Mouse (Mus musculus): ENCODE results near the gene Krt80.

- TF ChIP-seq CTCF (IDR thresholded peaks at IDR 0.05; ENCODE audit: control insufficient read depth, insufficient read depth, insufficient read length) (no peak), MAX (IDR thresholded peaks at IDR 0.05) (peak; percentile 53), USF1 (IDR thresholded peaks at IDR 0.05; ENCODE audit: low read depth) (no peak), MYOG (IDR thresholded peaks at IDR 0.05; ENCODE audit: control insufficient read depth, extremely low read depth, insufficient read length) (no peak)
These were observed 40.4 kb downstream of the Krt80 start for GRCm38 (mm10) chr15:101329564-101329892.

Data from C2C12 (cell line).